Mouse (Mus musculus) embryonic facial prominence, embryonic 10.5 days (tissue): ENCODE data around the gene Klc3. TPM values are rescaled to one million over a fixed set of nuclear protein-coding genes. Genes with fewer than 3 reads are reported as not detected.

Experiments
- DNase-seq: peaks from one replicate; pipeline ENCODE4 v3.0.0-alpha.2; 2017; ENCODE audit warnings: low spot score
- H3K27ac ChIP-seq: fragments of 300-500 bp; sonication (generic); replicated peaks from 2 replicates; pipeline ENCODE4 v1.5.1; 2016; ENCODE audit warnings: mild to moderate bottlenecking
- H3K27me3 ChIP-seq: fragments of 300-500 bp; sonication (generic); replicated peaks from 2 replicates; pipeline ENCODE4 v1.6.1; 2016; ENCODE audit warnings: low read depth, mild to moderate bottlenecking; ENCODE audit not compliant: poor library complexity, severe bottlenecking
- H3K36me3 ChIP-seq: fragments of 300-500 bp; sonication (generic); replicated peaks from 2 replicates; pipeline ENCODE4 v1.6.1; 2016; ENCODE audit warnings: mild to moderate bottlenecking, moderate library complexity
- H3K4me1 ChIP-seq: fragments of 300-500 bp; sonication (generic); 2 replicates; pipeline ENCODE4 v1.6.1; 2016
- H3K4me3 ChIP-seq: fragments of 300-500 bp; sonication (generic); 2 replicates; pipeline ENCODE4 v1.5.1; 2016; ENCODE audit warnings: mild to moderate bottlenecking, moderate library complexity
- H3K9me3 ChIP-seq: fragments of 300-500 bp; sonication (generic); 2 replicates; pipeline ENCODE4 v1.6.1; 2016; ENCODE audit warnings: mild to moderate bottlenecking
- WGBS: fragments of 180-500 bp; shearing (Covaris S2); methylation state at CpG from one replicate; pipeline ENCODE4 v1.1.7; 2016; 5-methylcytosine and 5-hydroxymethylcytosine counted together
- polyA plus RNA-seq: library from polyadenylated mRNA; unstranded; fragments of >200 nt; fragmentation: Nextera tagmentation; extraction: Ambion mirVana; gene quantifications from 2 replicates; pipeline ENCODE4 v1.2.1, GENCODE M21; 2016

Gene Klc3
- polyA plus RNA-seq, 1 experiment from 2014 or later = 8.8 TPM

- H3K36me3 ChIP-seq = peaks cover 67% of the 10 kb centered on the region
- 71% methylated on average over 6 of the region's 6 CpGs for WGBS
Measured at GRCm38 (mm10) chr7:19426349-19426748, 22.4 kb upstream of the Klc3 start.

GRCm38 (mm10) chr7:19424051-19424450, 20.1 kb upstream of the Klc3 start:
- Histone ChIP-seq H3K36me3 (peaks cover 44% of the 10 kb centered on the region), H3K4me3 (no peak overlapping the region), H3K4me1 (peaks cover 13% of the 10 kb centered on the region), H3K27me3 (peaks cover 40% of the 10 kb centered on the region), H3K9me3 (no peaks in the 10 kb centered on the region), H3K27ac (no peak overlapping the region)
- WGBS = 62% methylated on average over 4 of the region's 4 CpGs
- no peak for DNase-seq

More at GRCm38 (mm10) chr7:19426349-19426748, 22.4 kb upstream of the Klc3 start:
- H3K9me3 ChIP-seq = no peaks in the 10 kb centered on the region
- no peak overlapping the region for H3K4me3 ChIP-seq
- no peak for DNase-seq
- H3K27me3 ChIP-seq = peaks cover 17% of the 10 kb centered on the region
- no peak overlapping the region for H3K27ac ChIP-seq
- H3K4me1 ChIP-seq = peaks cover 3% of the 10 kb centered on the region

- no peak overlapping the region for H3K4me3 ChIP-seq
- WGBS = 90% methylated on average over 3 of the region's 3 CpGs
- peaks cover 13% of the 10 kb centered on the region for H3K4me1 ChIP-seq
- no peak overlapping the region for H3K27ac ChIP-seq
- DNase-seq = no peak
- peaks cover 50% of the 10 kb centered on the region for H3K27me3 ChIP-seq
- peaks cover 34% of the 10 kb centered on the region for H3K36me3 ChIP-seq
- 0 out of 2 replicates have a peak, but pooled peaks cover 1% of the 10 kb centered on the region for H3K9me3 ChIP-seq
Measured at GRCm38 (mm10) chr7:19423083-19423482, 19.2 kb upstream of the Klc3 start.

- peaks cover 13% of the 10 kb centered on the region for H3K4me1 ChIP-seq
- peaks cover 70% of the 10 kb centered on the region for H3K27me3 ChIP-seq
- H3K27ac ChIP-seq = no peak overlapping the region
- WGBS = 13% methylated on average over 43 of the region's 43 CpGs
- H3K4me3 ChIP-seq = peak overlapping the region; percentile 52
- peaks cover 14% of the 10 kb centered on the region for H3K36me3 ChIP-seq
- DNase-seq = peak; percentile 89
- 0 out of 2 replicates have a peak, but pooled peaks cover 5% of the 10 kb centered on the region for H3K9me3 ChIP-seq
Measured at GRCm38 (mm10) chr7:19420821-19421636, 17.1 kb upstream of the Klc3 start.

- 8% methylated on average over 28 of the region's 28 CpGs for WGBS
- no peak for DNase-seq
- peaks cover 5% of the 10 kb centered on the region for H3K36me3 ChIP-seq
- H3K27me3 ChIP-seq = peaks cover 73% of the 10 kb centered on the region
- peaks cover 5% of the 10 kb centered on the region; the same call in 1 of the 2 replicates for H3K9me3 ChIP-seq
- H3K4me3 ChIP-seq = peak overlapping the region; percentile 27; the same call in 1 of the 2 replicates
- no peak overlapping the region for H3K27ac ChIP-seq
- H3K4me1 ChIP-seq = peaks cover 13% of the 10 kb centered on the region
Measured at GRCm38 (mm10) chr7:19420121-19420520, 16.2 kb upstream of the Klc3 start.

GRCm38 (mm10) chr7:19416590-19416989, 12.7 kb upstream of the Klc3 start:
- WGBS = 81% methylated on average over 15 of the region's 15 CpGs
- Histone ChIP-seq H3K27ac (no peak overlapping the region), H3K4me1 (peaks cover 13% of the 10 kb centered on the region), H3K36me3 (no peaks in the 10 kb centered on the region), H3K27me3 (peaks cover 59% of the 10 kb centered on the region), H3K4me3 (no peak overlapping the region), H3K9me3 (peaks cover 20% of the 10 kb centered on the region; the same call in 1 of the 2 replicates)
- DNase-seq = no peak

GRCm38 (mm10) chr7:19413525-19413924, 9.6 kb upstream of the Klc3 start:
- H3K4me3 ChIP-seq = no peak overlapping the region
- peaks cover 20% of the 10 kb centered on the region; the same call in 1 of the 2 replicates for H3K9me3 ChIP-seq
- H3K36me3 ChIP-seq = no peaks in the 10 kb centered on the region
- DNase-seq = no peak
- H3K27ac ChIP-seq = no peak overlapping the region
- peaks cover 28% of the 10 kb centered on the region for H3K27me3 ChIP-seq
- WGBS = 87% methylated on average over 3 of the region's 3 CpGs
- peaks cover 10% of the 10 kb centered on the region for H3K4me1 ChIP-seq

GRCm38 (mm10) chr7:19411783-19412182, 7.9 kb upstream of the Klc3 start:
- Histone ChIP-seq H3K4me3 (no peak overlapping the region), H3K4me1 (peaks cover 10% of the 10 kb centered on the region), H3K36me3 (no peaks in the 10 kb centered on the region), H3K27ac (no peak overlapping the region), H3K27me3 (peaks cover 15% of the 10 kb centered on the region), H3K9me3 (peaks cover 15% of the 10 kb centered on the region; the same call in 1 of the 2 replicates)
- DNase-seq = no peak
- WGBS = 76% methylated on average over 5 of the region's 5 CpGs

GRCm38 (mm10) chr7:19410766-19411344, 7.0 kb upstream of the Klc3 start:
- no peak overlapping the region for H3K27ac ChIP-seq
- 83% methylated on average over 11 of the region's 11 CpGs for WGBS
- no peak overlapping the region for H3K4me3 ChIP-seq
- H3K27me3 ChIP-seq = peaks cover 15% of the 10 kb centered on the region
- peaks cover 10% of the 10 kb centered on the region for H3K4me1 ChIP-seq
- peaks cover 15% of the 10 kb centered on the region; the same call in 1 of the 2 replicates for H3K9me3 ChIP-seq
- DNase-seq = no peak
- H3K36me3 ChIP-seq = no peaks in the 10 kb centered on the region

- H3K36me3 ChIP-seq = no peaks in the 10 kb centered on the region
- DNase-seq = no peak
- 45% methylated on average over 6 of the region's 6 CpGs for WGBS
- H3K27ac ChIP-seq = no peak overlapping the region
- H3K4me1 ChIP-seq = peaks cover 13% of the 10 kb centered on the region
- H3K4me3 ChIP-seq = no peak overlapping the region
- H3K27me3 ChIP-seq = peaks cover 25% of the 10 kb centered on the region
- peaks cover 12% of the 10 kb centered on the region; the same call in 1 of the 2 replicates for H3K9me3 ChIP-seq
Measured at GRCm38 (mm10) chr7:19409753-19410152, 5.8 kb upstream of the Klc3 start.

GRCm38 (mm10) chr7:19405417-19405816, 1.5 kb upstream of the Klc3 start:
- H3K4me1 ChIP-seq = peaks cover 22% of the 10 kb centered on the region
- peak overlapping the region; percentile 38; the same call in 1 of the 2 replicates for H3K4me3 ChIP-seq
- WGBS = 3% methylated on average over 19 of the region's 19 CpGs
- peaks cover 67% of the 10 kb centered on the region for H3K27me3 ChIP-seq
- H3K27ac ChIP-seq = no peak overlapping the region
- DNase-seq = peak; percentile 89
- H3K36me3 ChIP-seq = no peaks in the 10 kb centered on the region
- peaks cover 9% of the 10 kb centered on the region for H3K9me3 ChIP-seq

- Histone ChIP-seq H3K9me3 (peaks cover 9% of the 10 kb centered on the region), H3K27me3 (peaks cover 76% of the 10 kb centered on the region), H3K4me1 (peaks cover 20% of the 10 kb centered on the region), H3K4me3 (peak within 1 kb of the TSS; percentile 78), H3K36me3 (no peaks in the 10 kb centered on the region), H3K27ac (peak within 1 kb of the TSS; percentile 63)
- no peak for DNase-seq
- WGBS = 49% methylated on average over 7 of the region's 7 CpGs
Measured at GRCm38 (mm10) chr7:19404476-19404875, 572 bp upstream of the Klc3 start, which contains the start of gene Ckm. Gene Ckm, plus strand, starts transcription at chr7:19404776.
